Mouse (Mus musculus): ENCODE results near the gene Rc3h1.
"Not testable (repeated sequence)": the region's sequence is repeated elsewhere in the genome, so short reads cannot be mapped to it uniquely, and the experiment has no call there.

The Rc3h1 gene

DNA sequence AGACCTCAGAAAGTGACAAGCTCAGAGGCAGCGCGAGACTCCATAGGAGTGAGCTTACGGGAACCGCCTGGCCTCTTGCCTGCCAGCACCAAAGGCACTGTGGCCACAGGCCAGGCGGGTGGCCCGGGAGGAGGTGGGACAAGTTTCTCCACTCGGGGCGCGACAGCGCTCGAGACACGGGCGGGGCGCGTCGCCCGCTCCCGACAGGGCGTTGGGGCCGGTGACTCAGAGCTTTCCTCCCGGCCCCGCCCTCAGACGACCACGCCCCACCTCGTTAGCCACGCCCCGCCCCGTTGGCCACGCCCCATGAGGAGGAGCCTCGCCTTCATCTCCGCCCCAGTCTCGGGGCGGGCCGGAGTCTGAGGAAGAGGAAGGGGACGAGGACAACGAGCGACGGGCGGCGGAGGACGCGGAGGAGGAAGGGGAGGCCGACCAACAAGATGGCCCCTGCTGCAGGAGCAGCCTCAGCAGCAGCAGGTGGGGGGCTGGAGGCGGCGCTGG is at the start of gene Rc3h1:
Gene Rc3h1 (plus strand): TSS at position 362 of the 501 bp plus-strand sequence.
- peak; percentile 97 for DNase-seq (ENCODE audit: low spot score)

DNA sequence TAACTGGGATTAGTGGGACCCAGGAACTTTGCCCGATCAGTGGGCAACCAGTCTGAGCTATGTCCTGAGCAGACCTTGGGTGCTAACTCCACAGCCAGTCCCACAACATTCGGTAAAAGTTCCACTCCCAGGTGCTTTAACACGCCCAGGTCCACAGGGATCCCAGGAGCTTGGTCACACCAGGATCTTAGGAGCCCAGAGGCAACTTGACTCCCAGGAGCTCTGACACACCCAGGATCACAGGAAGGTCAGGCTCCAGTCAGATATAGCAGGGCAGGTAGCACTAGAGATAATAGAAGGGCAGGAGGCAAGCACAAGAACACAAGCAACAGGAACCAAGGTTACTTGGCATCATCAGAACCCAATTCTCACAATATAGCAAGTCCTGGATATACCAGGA is 48.1 kb upstream of the Rc3h1 start:
- no peak for DNase-seq (ENCODE audit: low spot score)

DNA sequence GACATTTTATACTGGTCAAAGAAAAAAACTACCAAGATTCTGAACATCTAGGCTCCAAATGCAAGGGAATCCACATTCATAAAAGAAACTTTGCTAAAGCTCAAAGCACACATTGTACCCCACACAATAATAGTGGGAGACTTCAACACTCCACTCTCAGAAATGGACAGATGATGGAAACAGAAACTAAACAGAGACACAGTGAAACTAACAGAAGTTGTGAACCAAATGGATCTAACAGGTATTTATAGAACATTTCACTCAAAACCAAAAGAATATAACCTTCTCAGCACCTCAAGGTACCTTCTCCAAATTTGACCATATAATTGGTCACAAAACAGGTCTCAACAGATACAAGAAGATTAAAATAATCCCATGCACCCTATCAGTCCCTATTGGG is 46.3 kb upstream of the Rc3h1 start:
- not testable (repeated sequence) for DNase-seq (ENCODE audit: low spot score)

DNA sequence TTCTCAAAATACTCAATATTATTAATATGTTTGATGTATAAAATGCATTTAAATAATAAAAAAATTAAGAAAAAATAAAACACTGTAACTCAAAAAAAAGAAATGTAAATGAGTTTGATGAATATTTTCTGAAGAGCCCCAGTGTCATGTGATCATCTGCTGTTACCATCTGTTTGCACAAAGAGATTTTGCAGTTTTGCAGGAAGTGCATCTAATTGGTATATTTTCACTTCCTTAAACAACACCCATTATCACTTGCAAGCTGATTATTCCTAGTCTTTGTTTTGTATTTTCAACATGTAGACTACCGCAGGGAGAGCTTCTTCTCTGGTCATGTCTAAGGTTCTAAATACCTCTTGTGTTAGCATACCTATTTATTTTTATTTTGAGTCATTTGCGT is 45.1 kb upstream of the Rc3h1 start:
- DNase-seq (ENCODE audit: low spot score), result no peak

- no peak for DNase-seq (ENCODE audit: low spot score)
These were observed 44.6 kb upstream of the Rc3h1 start for GRCm38 (mm10) chr1:160861632-160862031.

DNA sequence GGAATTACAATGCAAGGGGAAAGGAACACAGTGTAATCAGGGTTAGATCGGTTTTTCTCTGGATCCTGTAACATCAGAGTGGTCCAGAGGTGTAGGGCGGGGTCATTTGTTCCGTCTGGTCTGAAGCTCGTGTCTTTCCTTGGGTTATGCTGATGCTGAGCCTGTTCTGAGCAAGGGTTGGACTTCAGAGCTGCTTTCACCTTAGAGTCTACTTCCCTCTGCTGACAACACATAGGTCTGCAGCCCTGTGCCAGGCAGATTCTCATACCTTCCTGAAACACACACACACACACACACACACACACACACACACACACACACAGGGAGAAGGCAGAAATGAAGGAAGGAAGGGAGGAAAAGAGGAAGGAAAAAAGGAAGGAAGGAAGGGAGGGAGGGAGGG is 43.2 kb upstream of the Rc3h1 start:
- peak; percentile 10 for DNase-seq (ENCODE audit: low spot score)

DNA sequence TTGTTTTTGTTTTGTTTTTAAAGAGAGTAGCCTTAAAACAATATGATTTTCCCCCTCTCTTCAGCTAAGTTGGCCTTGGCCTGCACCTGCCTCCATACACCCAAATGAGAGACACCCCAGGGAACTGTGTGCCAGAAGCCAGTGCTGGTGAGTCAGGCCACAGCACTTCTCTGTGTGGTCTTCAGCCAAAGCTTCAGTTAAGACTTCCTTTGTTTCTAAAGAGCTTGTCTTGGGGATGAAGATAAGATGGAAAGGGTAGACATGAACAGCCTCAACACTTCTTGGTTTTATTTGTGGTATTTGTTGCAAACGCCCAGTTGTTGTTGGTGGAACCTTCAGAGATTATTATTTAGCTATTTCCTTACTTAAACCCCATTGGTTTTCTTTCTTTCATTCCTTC is 31.5 kb upstream of the Rc3h1 start:
- DNase-seq (ENCODE audit: low spot score), result no peak

DNA sequence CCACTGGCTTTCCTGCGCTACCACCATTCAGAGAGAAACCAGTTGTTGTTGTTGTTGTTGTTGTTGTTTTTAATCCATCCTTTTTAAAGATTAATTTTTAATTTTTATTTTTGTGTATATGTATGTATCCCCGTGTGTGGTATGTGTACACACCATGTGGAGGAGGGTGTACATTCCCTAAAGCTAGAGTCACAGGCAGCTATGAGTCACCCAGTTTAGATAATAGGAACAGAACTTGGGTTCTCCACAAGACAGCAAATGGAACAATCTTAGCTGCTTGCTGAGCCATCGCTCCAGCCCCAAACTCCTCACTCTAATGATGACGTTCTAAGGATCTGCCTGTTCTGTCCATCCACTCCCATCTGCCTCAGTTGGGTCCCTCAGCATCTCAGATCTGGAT is 29.2 kb upstream of the Rc3h1 start:
- no peak for DNase-seq (ENCODE audit: low spot score)

GRCm38 (mm10) chr1:160878485-160878884 is 27.7 kb upstream of the Rc3h1 start:
- DNase-seq (ENCODE audit: low spot score), result no peak

DNA sequence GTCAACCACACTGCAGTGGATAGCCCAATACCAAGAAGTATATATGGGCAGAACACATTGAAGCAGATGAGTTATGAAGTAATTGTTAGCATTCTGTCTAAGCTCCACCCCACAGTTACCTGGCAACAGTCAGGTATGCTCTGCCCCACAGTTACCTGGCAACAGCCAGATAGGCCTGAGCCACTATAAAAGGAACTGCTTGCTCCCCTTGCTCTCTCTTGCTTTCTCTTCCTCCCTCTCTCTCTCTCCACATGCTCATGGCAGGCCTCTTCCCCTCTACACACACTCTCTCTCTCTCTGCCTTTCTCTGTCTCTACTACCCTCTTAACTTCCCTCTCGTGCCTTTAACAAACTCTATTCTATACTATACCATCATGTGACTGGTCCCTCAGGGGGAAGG is 24.8 kb upstream of the Rc3h1 start:
- DNase-seq (ENCODE audit: low spot score), result not testable (repeated sequence)

GRCm38 (mm10) chr1:160881968-160882367 is 24.2 kb upstream of the Rc3h1 start:
- no peak for DNase-seq (ENCODE audit: low spot score)

- no peak for DNase-seq (ENCODE audit: low spot score)
These were observed 21.9 kb upstream of the Rc3h1 start for GRCm38 (mm10) chr1:160884273-160884672.

- DNase-seq (ENCODE audit: low spot score), result no peak
These were observed 21.2 kb upstream of the Rc3h1 start for GRCm38 (mm10) chr1:160884993-160885392.

GRCm38 (mm10) chr1:160899701-160900100 is 6.5 kb upstream of the Rc3h1 start:
- no peak for DNase-seq (ENCODE audit: low spot score)

DNA sequence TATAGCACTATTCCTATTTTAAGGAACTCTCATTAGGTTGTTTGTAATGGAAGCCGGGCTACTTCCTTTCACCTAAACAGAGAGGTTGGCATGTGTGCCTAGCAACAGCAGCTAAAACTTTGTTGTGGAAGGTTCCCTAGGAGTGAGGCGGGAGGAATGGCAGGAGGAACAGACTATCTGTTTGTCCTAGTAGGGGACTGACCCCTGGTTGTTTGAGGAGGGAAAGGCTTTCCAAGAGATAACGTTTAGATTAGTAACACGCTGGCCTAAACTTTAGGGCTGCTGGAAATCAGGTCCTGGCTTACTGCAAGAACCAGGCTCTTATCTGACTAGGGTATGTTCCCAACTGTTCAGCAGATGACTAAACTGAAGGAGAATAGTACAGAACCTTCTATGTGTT is 2.2 kb upstream of the Rc3h1 start:
- DNase-seq (ENCODE audit: low spot score), result no peak

- peak; percentile 35 for DNase-seq (ENCODE audit: low spot score)
These were observed 602 bp downstream of the Rc3h1 start for GRCm38 (mm10) chr1:160906558-160907481.

DNA sequence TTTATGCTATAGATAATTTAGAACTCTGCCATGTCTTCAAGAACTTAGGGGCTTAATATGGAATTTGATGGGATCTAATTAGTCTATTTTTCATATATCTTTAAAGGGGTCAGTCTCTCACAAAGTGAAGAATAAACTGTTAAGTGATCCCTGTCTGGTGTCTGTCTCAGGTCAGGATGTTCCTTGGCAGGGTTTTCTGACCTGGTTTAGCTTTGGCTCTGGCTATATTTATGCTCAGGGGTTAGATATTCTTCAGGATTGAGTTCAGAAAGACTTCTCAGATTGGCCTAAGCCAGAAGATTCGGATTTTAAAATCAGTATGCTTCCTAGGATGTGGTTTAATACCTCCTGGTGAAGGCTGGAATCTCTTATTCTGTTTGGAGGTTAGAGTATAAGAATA is 4.0 kb downstream of the Rc3h1 start:
- DNase-seq (ENCODE audit: low spot score), result no peak

DNA sequence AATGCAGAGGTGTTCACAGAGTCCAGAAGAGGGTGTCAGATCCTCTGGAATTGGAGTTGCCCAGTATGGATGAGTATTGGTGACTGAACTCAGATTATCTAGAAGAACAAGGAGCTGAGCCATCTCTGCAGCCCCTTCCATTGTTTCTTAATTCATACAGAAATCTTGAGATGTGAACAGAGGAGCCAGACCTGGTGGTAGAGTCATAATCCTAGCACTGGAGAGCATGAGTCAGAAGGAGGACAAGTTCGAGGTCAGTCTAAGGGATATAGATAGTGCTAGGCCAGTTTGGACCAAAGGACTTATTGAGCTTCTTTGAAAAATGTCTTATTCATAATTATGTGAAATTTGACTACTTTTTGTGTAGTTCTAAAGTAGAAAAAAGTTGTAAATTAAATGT is 4.6 kb downstream of the Rc3h1 start:
- no peak for DNase-seq (ENCODE audit: low spot score)

DNA sequence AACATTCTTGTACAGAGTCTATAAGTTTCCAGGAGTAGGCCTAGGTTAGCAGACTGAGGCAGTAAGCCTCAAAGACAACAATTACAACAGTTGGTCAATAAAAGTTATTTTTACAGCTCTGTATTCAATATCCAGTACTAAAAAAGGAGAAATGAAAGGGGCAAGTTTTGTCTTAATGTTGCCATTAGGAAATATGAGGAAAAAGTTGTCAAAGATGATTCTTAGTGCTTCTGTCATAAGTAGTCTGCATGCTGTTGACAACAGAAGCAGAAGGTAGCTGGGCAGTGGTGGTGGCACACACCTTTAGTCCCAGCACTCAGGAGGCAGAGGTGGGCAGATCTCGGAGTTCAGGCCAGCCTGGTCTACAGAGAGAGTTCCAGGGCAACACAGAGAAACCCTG is 13.2 kb downstream of the Rc3h1 start:
- DNase-seq (ENCODE audit: low spot score), result no peak

DNA sequence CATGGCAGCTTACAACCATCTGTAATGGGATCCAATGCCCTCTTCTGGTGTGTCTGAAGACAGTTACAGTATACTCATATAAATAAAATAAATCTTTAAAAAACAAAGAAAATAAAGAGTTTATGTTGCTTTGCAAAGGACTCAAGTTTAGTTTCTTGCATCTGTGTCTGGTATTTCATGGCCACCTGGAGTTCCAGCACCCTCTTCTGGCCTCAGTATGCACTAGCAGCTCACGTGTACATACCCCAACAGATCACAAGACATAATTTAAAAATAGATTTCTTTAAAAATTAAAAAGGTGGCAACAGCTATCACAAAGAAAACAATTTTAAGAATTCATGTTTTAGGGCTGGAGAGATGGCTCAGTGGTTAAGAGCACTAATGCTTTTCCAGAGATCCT is 15.7 kb downstream of the Rc3h1 start:
- DNase-seq (ENCODE audit: low spot score), result no peak

GRCm38 (mm10) chr1:160931320-160931719 is 25.1 kb downstream of the Rc3h1 start:
- DNase-seq (ENCODE audit: low spot score), result no peak

- peak; percentile 25 for DNase-seq (ENCODE audit: low spot score)
These were observed 27.8 kb downstream of the Rc3h1 start for GRCm38 (mm10) chr1:160933896-160934482.

DNA sequence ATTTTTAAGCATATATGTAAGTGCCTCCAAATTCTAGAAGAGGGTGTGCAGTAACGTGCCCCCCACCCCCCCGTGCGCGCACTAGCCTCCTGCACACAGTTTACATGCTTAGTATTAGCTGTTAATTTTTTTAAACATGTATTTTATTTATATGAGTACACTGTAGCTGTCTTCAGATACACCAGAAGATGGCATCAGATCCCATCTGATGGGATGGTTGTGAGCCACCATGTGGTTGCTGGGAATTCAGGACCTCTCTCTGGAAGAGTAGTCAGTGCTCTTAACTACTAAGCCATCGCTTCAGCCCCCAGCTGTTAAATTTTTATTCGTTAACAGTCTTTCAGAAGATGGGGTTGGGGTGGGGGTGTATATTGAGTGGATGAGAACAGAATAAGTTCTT is 29.3 kb downstream of the Rc3h1 start:
- no peak for DNase-seq (ENCODE audit: low spot score)
